Mouse (Mus musculus) spleen, adult 2 months (tissue): ENCODE measurements around the gene Pa2g4.

Experiments
- CTCF ChIP-seq: fragments of 200-500 bp; IDR thresholded peaks from 2 replicates; pipeline ENCODE4 v1.5.1; 2011; ENCODE audit warnings: mild to moderate bottlenecking, inconsistent platforms; ENCODE audit not compliant: insufficient read depth, insufficient read length, insufficient replicate concordance; ENCODE audit errors: extremely low read depth
- POLR2A ChIP-seq: fragments of 200-500 bp; IDR thresholded peaks from 2 replicates; pipeline ENCODE4 v1.6.1; 2011; ENCODE audit warnings: low read depth, low read length, inconsistent platforms

DNA sequence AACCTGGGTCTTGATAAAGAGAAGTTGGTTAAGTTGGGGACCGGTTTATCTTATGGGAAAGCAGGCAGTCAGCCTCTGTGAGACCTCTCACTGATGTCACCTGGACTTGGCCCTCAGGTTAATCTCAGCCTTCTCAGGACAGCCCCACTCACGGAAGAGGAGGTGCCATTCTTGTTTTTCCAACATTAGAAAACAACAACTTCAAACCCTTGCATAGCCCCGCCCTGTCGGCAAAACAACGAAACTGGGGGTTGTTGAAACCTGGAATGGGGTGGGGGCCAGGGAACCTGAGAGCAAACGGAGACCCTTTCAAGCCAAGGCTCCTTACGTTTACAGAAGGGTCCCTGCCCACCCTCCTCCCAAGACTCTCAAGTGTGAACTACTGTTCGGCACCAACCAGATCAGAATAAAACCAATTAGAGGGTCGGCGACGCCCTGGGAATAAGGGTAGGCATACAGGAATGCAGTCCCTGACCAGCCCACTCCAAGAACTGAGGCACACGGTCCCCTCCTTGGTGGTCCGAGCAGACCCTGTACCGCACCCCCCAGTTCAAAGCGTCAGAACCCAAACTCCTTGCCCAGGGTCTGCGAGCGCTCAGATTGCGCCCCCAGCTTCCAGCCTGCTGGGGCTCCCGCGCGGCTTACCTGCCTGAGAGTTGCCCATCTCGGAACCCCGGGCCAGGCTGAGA, 23.1 kb upstream of the Pa2g4 start:
- TF ChIP-seq CTCF (no peak), POLR2A (no peak)
